Mouse (Mus musculus) kidney, embryonic 15.5 days (tissue): ENCODE measurements around the gene Gnb5. TPM values are rescaled to one million over a fixed set of nuclear protein-coding genes. Genes with fewer than 3 reads are reported as not detected.

Experiments used
- ATAC-seq: fragments of 200-750 bp; cut with Nextera tagmentation; replicated peaks from 2 replicates; pipeline ENCODE4 v1.8.0; 2017; ENCODE audit warnings: moderate TSS enrichment; ENCODE audit not compliant: low FRiP score
- H3K27ac ChIP-seq: fragments of 300-500 bp; sonication (generic); 2 replicates; pipeline ENCODE4 v1.5.1; 2015; ENCODE audit warnings: mild to moderate bottlenecking, inconsistent platforms
- H3K27me3 ChIP-seq: fragments of 300-500 bp; sonication (generic); 2 replicates; pipeline ENCODE4 v1.6.1; 2015; ENCODE audit warnings: inconsistent platforms
- H3K36me3 ChIP-seq: fragments of 300-500 bp; sonication (generic); 2 replicates; pipeline ENCODE4 v1.6.1; 2015; ENCODE audit warnings: inconsistent platforms
- H3K4me1 ChIP-seq: fragments of 300-500 bp; sonication (generic); 2 replicates; pipeline ENCODE4 v1.6.1; 2015; ENCODE audit warnings: inconsistent platforms
- H3K4me2 ChIP-seq: fragments of 300-500 bp; sonication (generic); 2 replicates; pipeline ENCODE4 v1.6.1; 2015; ENCODE audit warnings: moderate library complexity, mild to moderate bottlenecking, inconsistent platforms
- H3K4me3 ChIP-seq: fragments of 300-500 bp; sonication (generic); replicated peaks from 2 replicates; pipeline ENCODE4 v1.5.1; 2015; ENCODE audit warnings: mild to moderate bottlenecking, inconsistent platforms
- H3K9ac ChIP-seq: fragments of 300-500 bp; sonication (generic); 2 replicates; pipeline ENCODE4 v1.6.1; 2015; ENCODE audit warnings: mild to moderate bottlenecking, inconsistent platforms
- H3K9me3 ChIP-seq: fragments of 300-500 bp; sonication (generic); replicated peaks from 2 replicates; pipeline ENCODE4 v1.6.1; 2016; ENCODE audit warnings: inconsistent platforms
- WGBS: fragments of 180-500 bp; shearing (Covaris S2); methylation state at CpG from one replicate; pipeline ENCODE4 v1.1.7; 2015; ENCODE audit warnings: mixed read lengths; 5-methylcytosine and 5-hydroxymethylcytosine counted together
- polyA plus RNA-seq: library from polyadenylated mRNA; unstranded; fragments of >200 nt; fragmentation: Nextera tagmentation; extraction: Ambion mirVana; gene quantifications from 2 replicates; pipeline ENCODE4 v1.2.1, GENCODE M21; 2015

The Gnb5 gene
- polyA plus RNA-seq, 1 experiment from 2014 or later = 27.3 TPM

DNA sequence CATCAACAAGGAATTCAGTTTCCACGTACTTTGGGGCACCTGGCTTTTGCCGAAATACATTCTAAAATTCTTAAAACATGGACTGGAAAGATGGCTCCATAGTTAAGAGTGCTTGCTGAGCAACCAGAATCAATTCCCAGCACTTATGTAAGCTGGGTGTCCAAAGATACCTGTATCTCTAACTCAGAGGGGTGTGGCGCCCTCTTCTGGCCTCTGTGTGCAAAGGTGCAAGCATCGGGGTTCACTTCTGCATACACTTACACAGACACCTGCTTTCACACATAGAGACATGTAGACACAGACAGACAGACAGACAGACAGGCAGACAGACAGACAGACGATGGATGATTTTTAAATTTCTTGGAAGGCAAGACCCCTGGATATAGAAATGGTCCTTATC, 25.3 kb upstream of the Gnb5 start:
- Histone ChIP-seq H3K4me2 (no peak overlapping the region), H3K9ac (no peak overlapping the region), H3K4me3 (no peak overlapping the region), H3K27me3 (0 out of 2 replicates have a peak, but pooled peaks cover 6% of the 10 kb centered on the region), H3K36me3 (no peaks in the 10 kb centered on the region), H3K9me3 (no peaks in the 10 kb centered on the region), H3K4me1 (no peaks in the 10 kb centered on the region), H3K27ac (no peak overlapping the region)
- 50% methylated on average over 5 of the region's 5 CpGs for WGBS
- ATAC-seq = no peak

DNA sequence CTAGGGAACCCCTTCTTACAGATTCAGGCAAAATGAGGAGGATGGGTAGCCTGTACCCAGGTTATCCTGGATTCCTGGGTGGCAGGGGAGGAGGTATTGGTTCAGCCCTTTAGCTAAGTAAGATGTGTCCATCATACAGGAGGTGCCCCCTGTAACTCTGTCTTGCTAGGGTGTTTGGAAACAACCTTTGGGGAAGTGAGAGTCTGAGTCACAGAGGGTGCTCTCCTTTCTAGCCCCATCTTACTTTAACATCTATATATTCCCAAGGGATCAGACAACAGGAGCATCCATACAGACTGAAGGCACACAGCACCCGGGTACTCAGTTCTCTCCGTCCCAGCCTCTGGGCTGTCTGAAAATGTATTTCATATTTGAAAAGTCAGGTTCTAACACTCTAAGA, 23.9 kb upstream of the Gnb5 start:
- Histone ChIP-seq H3K9me3 (no peaks in the 10 kb centered on the region), H3K27me3 (0 out of 2 replicates have a peak, but pooled peaks cover 6% of the 10 kb centered on the region), H3K4me3 (no peak overlapping the region), H3K36me3 (no peaks in the 10 kb centered on the region), H3K4me1 (no peaks in the 10 kb centered on the region), H3K27ac (no peak overlapping the region), H3K9ac (no peak overlapping the region), H3K4me2 (no peak overlapping the region)
- 83% methylated on average over 2 of the region's 2 CpGs for WGBS
- no peak for ATAC-seq

DNA sequence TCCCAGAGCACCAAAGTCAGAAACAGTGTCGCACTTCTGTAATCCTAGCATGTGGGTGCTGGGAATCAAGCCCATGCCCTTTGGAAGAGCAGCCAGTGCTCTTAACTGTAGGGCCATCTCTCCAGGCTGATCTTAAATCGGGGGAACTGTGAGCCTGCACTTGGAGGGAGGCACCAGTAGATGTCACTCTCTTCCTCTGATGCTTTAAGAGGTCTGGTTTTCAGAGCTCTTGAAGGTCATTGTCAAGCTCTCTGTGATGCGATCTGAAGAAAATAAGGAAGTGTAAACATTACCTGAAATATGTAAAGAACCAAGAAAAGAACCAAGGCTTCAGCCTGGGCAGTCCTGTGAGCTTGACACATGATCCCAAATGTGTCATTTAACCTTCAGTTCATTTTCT, 23.3 kb upstream of the Gnb5 start:
- Histone ChIP-seq H3K36me3 (no peaks in the 10 kb centered on the region), H3K9ac (no peak overlapping the region), H3K4me2 (no peak overlapping the region), H3K27ac (no peak overlapping the region), H3K9me3 (no peaks in the 10 kb centered on the region), H3K4me3 (no peak overlapping the region), H3K27me3 (0 out of 2 replicates have a peak, but pooled peaks cover 6% of the 10 kb centered on the region), H3K4me1 (no peaks in the 10 kb centered on the region)
- WGBS = 11% methylated on average over 3 of the region's 3 CpGs
- no peak for ATAC-seq

DNA sequence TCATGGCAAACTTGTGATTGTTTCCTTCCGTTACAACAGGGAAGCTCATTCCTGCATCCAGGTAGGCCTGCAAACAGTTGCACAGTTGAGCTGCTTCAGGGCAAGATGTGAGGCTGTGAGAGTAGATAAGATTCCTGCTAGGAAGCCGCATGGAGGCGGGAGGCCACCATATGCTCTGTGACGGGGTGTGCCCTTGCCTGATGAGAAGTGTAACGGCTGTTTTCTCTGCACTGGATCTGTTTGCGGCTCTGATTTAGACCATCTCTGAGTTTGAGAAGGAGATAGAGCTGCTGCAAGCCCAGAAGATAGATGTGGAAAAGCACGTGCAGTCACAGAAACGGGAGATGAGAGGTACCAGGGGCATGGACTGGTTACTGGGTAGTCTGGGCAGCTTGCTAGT, 22.5 kb upstream of the Gnb5 start:
- ATAC-seq = no peak
- Histone ChIP-seq H3K9me3 (no peaks in the 10 kb centered on the region), H3K27me3 (0 out of 2 replicates have a peak, but pooled peaks cover 6% of the 10 kb centered on the region), H3K9ac (no peak overlapping the region), H3K4me2 (no peak overlapping the region), H3K4me3 (no peak overlapping the region), H3K27ac (no peak overlapping the region), H3K4me1 (no peaks in the 10 kb centered on the region), H3K36me3 (no peaks in the 10 kb centered on the region)
- 79% methylated on average over 8 of the region's 8 CpGs for WGBS

DNA sequence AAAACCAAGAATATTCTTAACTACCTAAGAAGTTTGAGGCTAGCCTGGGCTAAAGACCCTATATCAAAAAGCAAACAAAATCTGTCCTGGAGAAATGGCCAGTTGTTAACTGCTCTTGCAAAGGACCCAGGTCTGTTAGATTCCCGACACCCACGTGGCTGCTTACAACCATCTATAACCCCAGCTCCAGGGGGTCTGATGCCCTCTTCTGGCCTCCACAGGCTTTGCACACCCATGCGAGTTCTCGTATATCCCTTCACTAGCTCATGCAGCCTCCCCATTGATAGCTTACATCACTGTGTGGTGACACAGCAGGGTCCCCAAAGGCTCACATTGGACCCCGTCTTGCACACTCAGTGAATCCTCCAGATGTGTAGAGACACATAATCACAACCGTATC, 20.7 kb upstream of the Gnb5 start:
- no peak for ATAC-seq
- no peak overlapping the region for H3K9ac ChIP-seq
- WGBS = 87% methylated on average over 6 of the region's 6 CpGs

DNA sequence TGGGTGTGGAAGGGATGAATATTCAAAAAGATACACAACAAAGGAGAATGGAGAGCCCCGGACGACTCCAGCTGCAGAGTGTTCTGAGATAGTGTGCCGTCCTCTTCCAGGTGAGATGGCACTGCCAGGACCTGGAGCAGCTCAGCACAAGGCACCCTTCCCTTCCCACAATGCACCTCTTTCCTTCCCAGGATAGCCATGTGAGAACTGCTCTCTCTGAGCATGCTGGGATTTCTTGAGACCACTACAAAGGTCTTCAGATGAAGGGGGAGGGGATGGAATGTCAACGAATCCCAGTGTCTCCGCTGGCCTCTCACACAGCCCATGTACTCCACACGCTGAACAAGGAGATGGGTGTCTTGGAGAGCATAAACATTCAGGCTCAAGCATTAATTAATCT, 18.5 kb upstream of the Gnb5 start:
- no peak for ATAC-seq
- no peak overlapping the region for H3K4me2 ChIP-seq
- no peak overlapping the region for H3K9ac ChIP-seq
- no peak overlapping the region for H3K4me3 ChIP-seq
- WGBS = 69% methylated on average over 6 of the region's 6 CpGs
- no peak overlapping the region for H3K27ac ChIP-seq
- no peaks in the 10 kb centered on the region for H3K36me3 ChIP-seq
- H3K4me1 ChIP-seq = no peaks in the 10 kb centered on the region
- H3K9me3 ChIP-seq = no peaks in the 10 kb centered on the region
- no peaks in the 10 kb centered on the region for H3K27me3 ChIP-seq

More for the DNA sequence above, 20.7 kb upstream of the Gnb5 start:
- Histone ChIP-seq H3K36me3 (no peaks in the 10 kb centered on the region), H3K27me3 (0 out of 2 replicates have a peak, but pooled peaks cover 6% of the 10 kb centered on the region), H3K9me3 (no peaks in the 10 kb centered on the region), H3K4me1 (no peaks in the 10 kb centered on the region), H3K4me2 (no peak overlapping the region), H3K4me3 (no peak overlapping the region), H3K27ac (no peak overlapping the region)

DNA sequence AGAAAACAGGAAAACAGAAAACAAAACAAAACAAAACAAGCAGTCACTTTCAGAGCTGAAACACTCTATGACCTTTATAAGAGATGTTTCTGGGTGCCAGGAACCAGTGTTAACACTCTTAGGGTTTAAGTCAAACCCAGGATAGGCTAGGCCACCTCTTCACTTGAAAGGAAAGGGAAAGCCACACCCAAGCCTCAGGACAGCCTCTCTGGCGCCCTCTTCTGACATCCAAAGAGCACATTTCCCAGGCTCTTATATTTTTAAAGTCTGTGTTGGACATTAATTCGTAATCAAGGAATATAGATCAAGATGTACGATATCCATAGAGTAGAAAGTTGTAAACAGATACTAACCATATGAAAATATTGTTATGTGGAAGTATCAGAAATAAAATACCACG, 16.5 kb upstream of the Gnb5 start:
- Histone ChIP-seq H3K4me1 (no peaks in the 10 kb centered on the region), H3K9ac (no peak overlapping the region), H3K4me3 (no peak overlapping the region), H3K27ac (no peak overlapping the region), H3K9me3 (no peaks in the 10 kb centered on the region), H3K4me2 (no peak overlapping the region), H3K27me3 (no peaks in the 10 kb centered on the region), H3K36me3 (no peaks in the 10 kb centered on the region)
- 54% methylated on average over 4 of the region's 4 CpGs for WGBS
- ATAC-seq = no peak

DNA sequence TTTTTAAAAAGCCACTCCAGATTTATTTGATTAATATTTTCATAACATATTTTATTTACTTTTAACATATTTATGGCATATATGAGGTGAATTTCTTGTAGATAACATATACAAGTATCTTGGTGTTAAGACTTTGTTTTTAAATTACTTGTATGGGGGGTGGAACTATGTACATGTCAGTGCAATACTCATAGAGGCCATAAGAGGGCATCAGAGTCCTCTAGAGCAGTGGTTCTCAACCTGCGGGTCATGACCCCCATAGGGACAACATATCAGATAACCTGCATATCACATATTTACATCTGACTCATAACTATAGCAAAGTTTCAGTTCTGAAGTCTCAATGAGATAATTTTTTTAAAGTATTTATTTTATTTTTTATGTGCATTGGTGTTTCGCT, 6.7 kb upstream of the Gnb5 start:
- Histone ChIP-seq H3K9me3 (no peaks in the 10 kb centered on the region), H3K27ac (no peak overlapping the region), H3K9ac (no peak overlapping the region), H3K4me1 (no peaks in the 10 kb centered on the region), H3K4me3 (no peak overlapping the region), H3K36me3 (no peaks in the 10 kb centered on the region), H3K4me2 (no peak overlapping the region), H3K27me3 (no peaks in the 10 kb centered on the region)
- WGBS = 78% methylated on average over 2 of the region's 2 CpGs
- ATAC-seq = no peak

DNA sequence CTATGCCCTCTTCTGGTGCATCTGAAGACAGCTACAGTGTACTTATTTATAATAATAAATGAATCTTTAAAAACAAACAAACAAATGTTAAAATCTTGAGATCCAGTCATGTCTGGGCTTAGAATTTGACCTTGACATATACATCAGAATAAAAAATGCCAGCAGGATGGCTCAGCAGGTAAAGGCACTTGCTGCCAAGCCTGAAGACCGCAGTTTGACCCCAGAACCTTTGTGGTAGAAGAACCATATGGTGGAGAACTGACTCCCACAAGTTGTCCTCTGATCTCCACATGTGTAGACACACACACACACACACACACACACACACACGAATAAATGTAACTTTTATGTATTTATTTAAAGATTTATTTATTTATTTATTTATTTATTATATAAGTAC, 3.1 kb upstream of the Gnb5 start:
- Histone ChIP-seq H3K9ac (no peak overlapping the region), H3K4me1 (no peaks in the 10 kb centered on the region), H3K4me2 (no peak overlapping the region), H3K9me3 (no peaks in the 10 kb centered on the region), H3K27ac (no peak overlapping the region), H3K27me3 (no peaks in the 10 kb centered on the region), H3K4me3 (no peak overlapping the region), H3K36me3 (no peaks in the 10 kb centered on the region)
- no peak for ATAC-seq
- WGBS = 81% methylated on average over 2 of the region's 2 CpGs

DNA sequence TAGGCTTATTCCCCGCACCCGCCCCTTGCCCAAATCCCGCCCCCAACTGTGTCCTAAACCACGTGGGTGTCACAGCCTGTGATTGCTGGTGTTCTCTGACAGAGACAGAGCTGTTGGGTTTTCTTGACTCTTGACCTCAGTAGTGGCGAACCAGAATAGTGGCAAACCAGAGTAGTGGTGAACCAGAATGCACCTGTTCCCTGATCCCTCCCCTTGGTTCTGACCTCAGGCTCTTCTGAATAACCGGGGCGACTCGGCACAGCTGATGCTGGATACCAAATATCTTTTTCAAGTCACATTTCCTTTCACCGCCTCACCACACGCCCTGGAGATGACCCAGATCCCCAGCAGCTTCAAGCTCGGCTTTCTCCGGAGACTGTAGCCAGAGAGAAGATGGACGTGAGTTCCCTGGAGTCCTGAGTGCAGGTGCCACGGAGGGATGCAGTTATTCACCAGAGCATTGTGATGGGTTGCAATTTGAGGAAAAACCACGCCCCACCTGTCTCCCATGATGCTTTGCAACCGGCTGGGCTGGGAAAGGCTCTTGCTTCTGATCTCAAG, 2.3 kb upstream of the Gnb5 start:
- peak overlapping the region; percentile 1; the same call in 1 of the 2 replicates for H3K4me2 ChIP-seq
- no peak for ATAC-seq
- H3K4me1 ChIP-seq = no peaks in the 10 kb centered on the region
- no peaks in the 10 kb centered on the region for H3K36me3 ChIP-seq
- 44% methylated on average over 16 of the region's 16 CpGs for WGBS
- no peaks in the 10 kb centered on the region for H3K27me3 ChIP-seq
- H3K9ac ChIP-seq = no peak overlapping the region
- no peaks in the 10 kb centered on the region for H3K9me3 ChIP-seq
- H3K4me3 ChIP-seq = no peak overlapping the region
- H3K27ac ChIP-seq = no peak overlapping the region

DNA sequence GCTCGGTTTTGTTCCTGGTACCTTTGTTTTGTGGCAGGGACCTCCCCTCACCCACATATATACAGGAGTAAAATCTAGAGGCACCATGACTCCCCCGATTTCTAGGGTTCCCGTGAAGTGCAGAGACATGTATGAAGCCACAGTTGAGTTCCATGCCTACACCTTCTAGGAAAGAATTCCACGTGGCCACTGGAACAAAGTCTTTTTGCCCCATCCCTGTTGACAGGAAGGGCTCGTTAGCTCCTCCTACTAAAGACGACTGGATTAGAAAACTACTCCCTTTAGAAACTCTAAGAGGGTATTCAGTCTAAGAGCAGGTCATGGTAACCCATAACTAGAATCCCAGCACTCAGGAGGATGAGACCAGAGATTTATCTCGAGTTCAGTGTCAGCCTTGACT, 1.8 kb upstream of the Gnb5 start:
- H3K27ac ChIP-seq = no peak overlapping the region
- 38% methylated on average over 7 of the region's 7 CpGs for WGBS
- H3K4me3 ChIP-seq = no peak overlapping the region
- no peaks in the 10 kb centered on the region for H3K4me1 ChIP-seq
- 0 out of 2 replicates have a peak overlapping the region, but pooled peaks have one; percentile 1 for H3K4me2 ChIP-seq
- H3K36me3 ChIP-seq = no peaks in the 10 kb centered on the region
- no peak overlapping the region for H3K9ac ChIP-seq
- H3K27me3 ChIP-seq = no peaks in the 10 kb centered on the region
- ATAC-seq = no peak
- H3K9me3 ChIP-seq = no peaks in the 10 kb centered on the region

DNA sequence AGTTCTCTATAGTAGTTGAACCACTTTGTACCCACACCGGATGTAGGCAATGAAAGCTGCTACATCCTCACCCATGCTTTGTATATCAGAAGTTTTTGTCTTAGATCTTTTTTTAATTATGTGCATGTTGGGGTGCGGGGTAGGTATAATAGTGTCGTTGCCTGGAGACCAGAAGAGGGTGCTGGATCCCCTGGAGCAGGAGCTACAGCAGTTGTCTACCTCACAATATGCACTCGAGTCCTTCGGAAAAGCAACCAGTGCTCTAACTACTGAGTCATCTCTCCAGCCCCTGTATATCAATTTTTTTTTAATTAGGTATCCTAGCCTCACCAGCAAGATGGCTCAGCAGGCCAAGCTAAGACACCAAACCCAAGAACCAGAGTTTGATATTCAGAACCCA, 927 bp downstream of the Gnb5 start:
- no peaks in the 10 kb centered on the region for H3K36me3 ChIP-seq

DNA sequence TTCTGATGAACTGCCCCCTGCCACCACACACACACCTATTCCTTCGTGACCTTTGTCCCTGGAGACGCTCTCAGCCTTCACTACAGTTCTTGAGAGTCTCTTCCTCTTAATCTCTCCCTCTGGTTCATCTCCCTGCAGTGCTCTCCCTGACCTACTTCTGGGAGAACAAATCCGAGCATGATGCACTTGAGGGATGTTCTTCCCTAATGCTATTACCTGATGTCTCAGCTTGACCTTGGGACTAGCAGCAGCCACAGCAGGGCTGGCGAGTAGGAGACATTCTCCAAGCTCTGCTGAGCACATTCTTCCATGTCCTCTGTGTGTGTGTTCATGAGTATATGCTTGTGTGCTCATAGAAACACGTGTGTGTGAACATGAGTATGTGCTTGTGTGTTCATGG, 2.5 kb downstream of the Gnb5 start:
- H3K27me3 ChIP-seq = no peaks in the 10 kb centered on the region
- H3K4me1 ChIP-seq = peaks cover 5% of the 10 kb centered on the region; the same call in 1 of the 2 replicates
- no peaks in the 10 kb centered on the region for H3K9me3 ChIP-seq
- ATAC-seq = no peak
- WGBS = 61% methylated on average over 5 of the region's 5 CpGs
- H3K4me2 ChIP-seq = no peak overlapping the region
- no peak overlapping the region for H3K9ac ChIP-seq
- H3K36me3 ChIP-seq = no peaks in the 10 kb centered on the region
- H3K4me3 ChIP-seq = no peak overlapping the region
- no peak overlapping the region for H3K27ac ChIP-seq

More for the DNA sequence above, 927 bp downstream of the Gnb5 start:
- Histone ChIP-seq H3K4me1 (no peaks in the 10 kb centered on the region), H3K4me3 (no peak overlapping the region), H3K9me3 (no peaks in the 10 kb centered on the region), H3K27me3 (no peaks in the 10 kb centered on the region), H3K9ac (no peak overlapping the region), H3K4me2 (no peak overlapping the region), H3K27ac (no peak overlapping the region)
- WGBS = 84% methylated on average over 5 of the region's 5 CpGs
- no peak for ATAC-seq
